Mouse (Mus musculus): ENCODE data around the gene Csta1.
"Not testable (repeated sequence)": the region's sequence is repeated elsewhere in the genome, so short reads cannot be mapped to it uniquely, and the experiment has no call there.

Csta1 gene

GRCm38 (mm10) chr16:36131141-36131540 lies at the start of gene Csta1:
Csta1 (minus strand) TSS chr16:36131241.
- DNase-seq (ENCODE audit: low spot score), result no peak

- no peak for DNase-seq (ENCODE audit: low spot score)
These were observed 48.9 kb upstream of the Csta1 start for GRCm38 (mm10) chr16:36179910-36180309.

- no peak for DNase-seq (ENCODE audit: low spot score)
These were observed 45.1 kb upstream of the Csta1 start for GRCm38 (mm10) chr16:36176108-36176507.

- DNase-seq (ENCODE audit: low spot score), result not testable (repeated sequence)
These were observed 36.8 kb upstream of the Csta1 start for GRCm38 (mm10) chr16:36167841-36168240.

- no peak for DNase-seq (ENCODE audit: low spot score)
These were observed 25.4 kb upstream of the Csta1 start, which contains the start of gene Stfa2l1 for GRCm38 (mm10) chr16:36156402-36156975. Stfa2l1 (plus strand) TSS chr16:36156811.

- DNase-seq (ENCODE audit: low spot score), result no peak
These were observed 7.2 kb upstream of the Csta1 start for GRCm38 (mm10) chr16:36138201-36138600.

- no peak for DNase-seq (ENCODE audit: low spot score)
These were observed 2.9 kb downstream of the Csta1 start for GRCm38 (mm10) chr16:36128092-36128491.

GRCm38 (mm10) chr16:36115751-36116150 lies 15.3 kb downstream of the Csta1 start:
- not testable (repeated sequence) for DNase-seq (ENCODE audit: low spot score)

GRCm38 (mm10) chr16:36111486-36111885 lies 19.6 kb downstream of the Csta1 start:
- not testable (repeated sequence) for DNase-seq (ENCODE audit: low spot score)

- DNase-seq (ENCODE audit: low spot score), result no peak
These were observed 28.8 kb downstream of the Csta1 start for GRCm38 (mm10) chr16:36102211-36102610.

- no peak for DNase-seq (ENCODE audit: low spot score)
These were observed 29.5 kb downstream of the Csta1 start for GRCm38 (mm10) chr16:36101526-36101925.

- not testable (repeated sequence) for DNase-seq (ENCODE audit: low spot score)
These were observed 33.1 kb downstream of the Csta1 start for GRCm38 (mm10) chr16:36097813-36098499.

GRCm38 (mm10) chr16:36094079-36094478 lies 37.0 kb downstream of the Csta1 start:
- no peak for DNase-seq (ENCODE audit: low spot score)

- DNase-seq (ENCODE audit: low spot score), result no peak
These were observed 40.1 kb downstream of the Csta1 start for GRCm38 (mm10) chr16:36090785-36091509.

- no peak for DNase-seq (ENCODE audit: low spot score)
These were observed 41.0 kb downstream of the Csta1 start for GRCm38 (mm10) chr16:36089850-36090616.

GRCm38 (mm10) chr16:36089065-36089464 lies 42.0 kb downstream of the Csta1 start:
- no peak for DNase-seq (ENCODE audit: low spot score)

- DNase-seq (ENCODE audit: low spot score), result no peak
These were observed 43.2 kb downstream of the Csta1 start for GRCm38 (mm10) chr16:36087846-36088245.

- no peak for DNase-seq (ENCODE audit: low spot score)
These were observed 51.1 kb downstream of the Csta1 start for GRCm38 (mm10) chr16:36079916-36080315.

GRCm38 (mm10) chr16:36074772-36075171 lies 56.3 kb downstream of the Csta1 start:
- no peak for DNase-seq (ENCODE audit: low spot score)

- no peak for DNase-seq (ENCODE audit: low spot score)
These were observed 58.5 kb downstream of the Csta1 start for GRCm38 (mm10) chr16:36072410-36073011.

GRCm38 (mm10) chr16:36071450-36072379 lies 59.3 kb downstream of the Csta1 start, which contains the start of the genes Fam162a and Ccdc58:
Fam162a (minus strand) TSS chr16:36071594.
Ccdc58 (plus strand) TSS chr16:36071685.
- peak; percentile 95 for DNase-seq (ENCODE audit: low spot score)
